Mouse (Mus musculus) G1E-ER4 (cell line): ENCODE data around the gene Nav3. TPM values are rescaled to one million over a fixed set of nuclear protein-coding genes. Genes with fewer than 3 reads are reported as not detected.

Experiments
- GATA1 ChIP-seq: IDR thresholded peaks from one replicate; pipeline ENCODE4 v1.8.0; 2012; ENCODE audit warnings: low read length, inconsistent platforms
- polyA plus RNA-seq: library from polyadenylated mRNA; stranded (reverse); fragments of >175 nt; gene quantifications from 2 replicates; pipeline ENCODE4 v1.2.3, GENCODE M21; 2012

Nav3 gene
- polyA plus RNA-seq, 1 experiment: not detected

- no peak for TF ChIP-seq GATA1
Measured at GRCm38 (mm10) chr10:109664629-109665317, 791.2 kb downstream of the Nav3 start.

GRCm38 (mm10) chr10:109651516-109651915, 804.5 kb downstream of the Nav3 start:
- no peak for TF ChIP-seq GATA1

GRCm38 (mm10) chr10:109643598-109643997, 812.4 kb downstream of the Nav3 start:
- no peak for TF ChIP-seq GATA1

GRCm38 (mm10) chr10:109641806-109642205, 814.2 kb downstream of the Nav3 start:
- TF ChIP-seq GATA1: no peak

GRCm38 (mm10) chr10:109637702-109638101, 818.3 kb downstream of the Nav3 start:
- TF ChIP-seq GATA1: no peak
